9 mouse cellular contexts compared by ENCODE assay signal in the genomic region with DNA sequence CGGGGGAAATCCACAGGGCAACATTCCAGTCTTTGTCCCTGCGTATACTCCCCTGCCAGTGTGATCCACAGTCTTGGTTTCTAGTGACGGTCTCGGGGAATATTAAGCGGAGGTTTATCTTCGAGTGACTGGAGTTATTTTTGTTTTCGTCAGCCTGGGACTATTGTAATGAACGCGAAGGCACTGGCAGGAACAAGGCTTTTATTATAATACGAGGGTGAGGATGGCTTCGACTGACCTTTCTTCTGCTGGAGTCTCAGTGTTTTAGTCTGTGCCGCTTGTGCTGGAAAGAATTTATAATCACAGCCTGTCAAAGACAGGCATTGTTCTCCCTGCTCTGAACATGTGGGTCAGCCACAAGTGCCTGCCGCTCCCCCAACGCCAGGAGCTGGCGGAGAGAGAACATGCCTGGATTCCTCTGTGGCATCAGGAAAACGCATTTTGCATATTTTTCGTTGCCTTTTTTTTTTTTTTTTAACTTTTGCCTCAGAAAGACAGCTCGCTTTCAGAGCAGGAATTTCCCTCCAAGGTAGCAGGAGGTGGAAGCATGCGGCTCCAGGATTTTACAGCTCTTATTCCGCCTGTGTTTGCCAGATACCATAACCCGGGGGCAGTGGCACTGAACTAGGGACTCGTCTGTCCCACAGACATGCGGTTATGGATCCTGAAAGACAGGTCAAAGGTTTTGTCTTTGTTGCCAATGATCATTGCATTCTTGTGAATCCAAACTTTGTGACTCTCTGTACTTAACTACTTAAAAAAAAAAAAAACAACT.
DNase-seq lines count a peak whose midpoint lies in the region; ATAC-seq and TF ChIP-seq lines count a peak whose summit lies in the region.
"Had no signal": no experiment of that assay in that cellular context is flagged by ENCODE, and none has a peak within 500 bp of the region (broad histone marks: within the 10 kb centered on the region; RNA-seq: fewer than 3 reads in every experiment).

No protein-coding gene starts in this region.

- ATAC-seq in forebrain, postnatal 0 days, result peak; percentile 89
- ATAC-seq in intestine, postnatal 0 days, result no peak
- peak; percentile 82 for ATAC-seq in neural tube, embryonic 12.5 days (ENCODE audit: low FRiP score, low read depth)
- no peak for ATAC-seq in inflammation-experienced regulatory T-cells, adult 6 months

- intact Hi-C loops in heart, postnatal 25 days (cut with DNase I), result no loop called here
- intact Hi-C loops in left cerebral cortex, postnatal 14 days (cut with DNase I), result no loop called here

- no peaks in the 10 kb centered on the region for H3K27me3 ChIP-seq in forebrain, postnatal 0 days (ENCODE audit: insufficient read depth, low read length)
- H3K27me3 ChIP-seq in intestine, postnatal 0 days (replicated peaks; ENCODE audit: control insufficient read depth, insufficient read depth, low read length), result no peaks in the 10 kb centered on the region
- H3K27me3 ChIP-seq in neural tube, embryonic 12.5 days (replicated peaks), result no peaks in the 10 kb centered on the region

- peak overlapping the region; percentile 60 for H3K27ac ChIP-seq in forebrain, postnatal 0 days (ENCODE audit: low read depth, low read length)
- no peak overlapping the region for H3K27ac ChIP-seq in intestine, postnatal 0 days (ENCODE audit: low read depth, low read length)
- peak overlapping the region; percentile 5 for H3K27ac ChIP-seq in neural tube, embryonic 12.5 days

- H3K4me3 ChIP-seq in forebrain, postnatal 0 days (ENCODE audit: low read depth, low read length), result peak overlapping the region; percentile 28
- H3K4me3 ChIP-seq in intestine, postnatal 0 days (ENCODE audit: low read depth, low read length), result no peak overlapping the region
- H3K4me3 ChIP-seq in neural tube, embryonic 12.5 days, result peak overlapping the region; percentile 22

- peak overlapping the region; percentile 23 for H3K9ac ChIP-seq in forebrain, postnatal 0 days
- no peak overlapping the region for H3K9ac ChIP-seq in intestine, postnatal 0 days (ENCODE audit: low read depth, low read length)
- peak overlapping the region; percentile 39 for H3K9ac ChIP-seq in neural tube, embryonic 12.5 days

- DNase-seq in heart, adult 11 months, result peak; percentile 94
- no peak for DNase-seq in heart, postnatal 25 days (ENCODE audit: low spot score)
- peak; percentile 73 for DNase-seq in forebrain, postnatal 0 days
- peak; percentile 52 to 64 for DNase-seq in left cerebral cortex, postnatal 14 days (ENCODE audit: low spot score in 2 of 2)
- no peak for DNase-seq in spleen, postnatal 36 days (ENCODE audit: low spot score in 2 of 2)

- no peaks in the 10 kb centered on the region for H3K36me3 ChIP-seq in forebrain, postnatal 0 days (ENCODE audit: insufficient read depth)
- no peaks in the 10 kb centered on the region for H3K36me3 ChIP-seq in intestine, postnatal 0 days (ENCODE audit: control insufficient read depth, insufficient read depth)
- no peaks in the 10 kb centered on the region; the same call in 1 of the 2 replicates for H3K36me3 ChIP-seq in neural tube, embryonic 12.5 days
- H3K36me3 ChIP-seq: G1E had no signal

- 3% methylated on average over 23 of the region's 23 CpGs for WGBS in forebrain, postnatal 0 days
- WGBS in intestine, postnatal 0 days, result 9% methylated on average over 23 of the region's 23 CpGs
- 3% methylated on average over 23 of the region's 23 CpGs for WGBS in neural tube, embryonic 12.5 days

- no peak for TF ChIP-seq CTCF in forebrain, postnatal 0 days (IDR thresholded peaks at IDR 0.05; ENCODE audit: low read depth)
- no peak for TF ChIP-seq CTCF in intestine, postnatal 0 days (IDR thresholded peaks at IDR 0.05; ENCODE audit: low read depth)

- H3K9me3 ChIP-seq in forebrain, postnatal 0 days (ENCODE audit: low read length), result no peaks in the 10 kb centered on the region
- H3K9me3 ChIP-seq in intestine, postnatal 0 days (ENCODE audit: control insufficient read depth), result no peaks in the 10 kb centered on the region
- H3K9me3 ChIP-seq in neural tube, embryonic 12.5 days, result no peaks in the 10 kb centered on the region

- H3K4me2 ChIP-seq in forebrain, postnatal 0 days (ENCODE audit: low read depth), result peak overlapping the region; percentile 53
- H3K4me2 ChIP-seq in intestine, postnatal 0 days (replicated peaks; ENCODE audit: low read depth), result peak overlapping the region; percentile 55
- peak overlapping the region; percentile 57 for H3K4me2 ChIP-seq in neural tube, embryonic 12.5 days (replicated peaks)

- 0 out of 2 replicates have a peak, but pooled peaks cover 16% of the 10 kb centered on the region for H3K4me1 ChIP-seq in forebrain, postnatal 0 days (ENCODE audit: insufficient read depth)
- H3K4me1 ChIP-seq in intestine, postnatal 0 days (replicated peaks; ENCODE audit: control insufficient read depth, insufficient read depth, low read length), result no peaks in the 10 kb centered on the region
- peaks cover 43% of the 10 kb centered on the region for H3K4me1 ChIP-seq in neural tube, embryonic 12.5 days

Comparison
In these comparisons a context has a peak if more than half of its experiments do, and no peak if none do; other contexts are left out.
1. DNase-seq: peak in heart, adult 11 months (single experiment), forebrain, postnatal 0 days (single experiment) and left cerebral cortex, postnatal 14 days (2 of 2); none in heart, postnatal 25 days (single experiment) and spleen, postnatal 36 days (0 of 2).
2. ATAC-seq: peak in forebrain, postnatal 0 days (single experiment) and neural tube, embryonic 12.5 days (single experiment); none in intestine, postnatal 0 days (single experiment) and inflammation-experienced regulatory T-cells, adult 6 months (single experiment).
3. Peak in every context shown above with its lines, with median percentiles within 50 percentile points of each other: H3K4me2 ChIP-seq.